Mouse (Mus musculus): Measurements from ENCODE around the gene Grm2. TPM values are rescaled to one million over a fixed set of nuclear protein-coding genes. Genes with fewer than 3 reads are reported as not detected.
A peak's percentile ranks its signal among the peaks of the same experiment; 100 is the strongest.

Grm2 gene
- total RNA-seq (2014; rRNA removed), result 22.1 and 23.0 TPM in 2 replicates
- 24.2 and 24.7 TPM in 2 replicates for polyA plus RNA-seq (2015; fragmentation: Nextera tagmentation; extraction: Ambion mirVana)

DNA sequence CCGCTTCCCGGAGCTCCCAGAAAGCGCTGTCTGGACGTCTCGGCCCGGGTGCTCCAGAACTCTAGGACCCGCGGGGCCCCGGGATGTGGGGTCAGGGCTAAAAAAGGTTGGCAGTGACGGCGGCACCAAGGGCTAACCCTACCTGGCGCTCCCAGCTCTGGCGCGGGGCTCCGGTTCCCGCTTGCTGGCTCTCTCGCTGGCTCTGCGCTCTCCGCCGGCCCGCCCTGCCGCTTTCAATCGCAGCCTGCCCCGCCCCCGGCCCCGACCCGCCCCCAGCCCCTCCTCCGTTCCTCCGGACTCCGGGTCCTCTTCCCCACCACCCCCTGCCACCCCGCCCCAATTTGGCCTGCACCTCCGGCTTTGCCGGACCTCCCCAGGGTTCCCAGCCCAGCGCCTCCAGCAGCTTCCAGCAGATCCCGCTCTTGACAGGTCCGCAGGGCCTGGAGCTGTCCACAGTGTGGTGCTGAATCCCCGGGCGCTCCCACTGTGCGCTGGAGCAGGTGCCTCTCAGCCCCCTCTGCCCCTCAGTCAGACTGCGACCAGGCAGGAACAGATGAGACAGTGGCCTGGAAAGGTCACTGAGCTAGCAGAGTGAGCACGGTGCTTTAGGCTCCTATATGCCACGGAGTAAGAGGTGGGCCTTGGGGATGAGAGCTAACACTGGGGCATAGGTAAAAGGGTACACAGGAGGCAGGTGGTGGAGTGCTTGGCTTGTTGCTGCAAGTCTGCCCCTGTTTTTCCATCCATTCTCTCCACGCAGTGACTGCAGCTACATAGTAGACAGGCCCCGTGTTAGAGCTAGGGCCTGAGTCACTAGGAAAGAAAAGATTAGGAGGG is at the start of gene Grm2:
TSS of gene Grm2 (minus strand) at position 199 of the 837 bp plus-strand sequence.
- peak within 1 kb of the TSS; percentile 32; the same call in 1 of the 2 replicates for H3K27ac ChIP-seq (ENCODE audit: low read depth, low read length)
- DNase-seq (ENCODE audit: low spot score) (peak; percentile 53), ATAC-seq (ENCODE audit: low FRiP score) (peak; percentile 53)
- H3K27me3 ChIP-seq (ENCODE audit: insufficient read depth, low read length), result no peaks in the 10 kb centered on the region
- peak within 1 kb of the TSS; percentile 54 for H3K4me3 ChIP-seq (ENCODE audit: low read depth, low read length)
- H3K9ac ChIP-seq (replicated peaks; ENCODE audit: low read length, poor library complexity, severe bottlenecking), result peak within 1 kb of the TSS; percentile 71
- TF ChIP-seq CTCF (IDR thresholded peaks at IDR 0.05), result peak; percentile 11; the same call in 1 of the 2 replicates
- peak within 1 kb of the TSS; percentile 85 for H3K4me2 ChIP-seq (ENCODE audit: low read depth, low read length, poor library complexity, severe bottlenecking)
- H3K36me3 ChIP-seq (ENCODE audit: insufficient read depth, low read length), result peaks cover 25% of the 10 kb centered on the region
- H3K4me1 ChIP-seq (ENCODE audit: insufficient read depth, low read length), result peaks cover 11% of the 10 kb centered on the region
- H3K9me3 ChIP-seq (ENCODE audit: low read length), result no peaks in the 10 kb centered on the region
- under 1% methylated on average over 34 of the region's 44 CpGs for WGBS

DNA sequence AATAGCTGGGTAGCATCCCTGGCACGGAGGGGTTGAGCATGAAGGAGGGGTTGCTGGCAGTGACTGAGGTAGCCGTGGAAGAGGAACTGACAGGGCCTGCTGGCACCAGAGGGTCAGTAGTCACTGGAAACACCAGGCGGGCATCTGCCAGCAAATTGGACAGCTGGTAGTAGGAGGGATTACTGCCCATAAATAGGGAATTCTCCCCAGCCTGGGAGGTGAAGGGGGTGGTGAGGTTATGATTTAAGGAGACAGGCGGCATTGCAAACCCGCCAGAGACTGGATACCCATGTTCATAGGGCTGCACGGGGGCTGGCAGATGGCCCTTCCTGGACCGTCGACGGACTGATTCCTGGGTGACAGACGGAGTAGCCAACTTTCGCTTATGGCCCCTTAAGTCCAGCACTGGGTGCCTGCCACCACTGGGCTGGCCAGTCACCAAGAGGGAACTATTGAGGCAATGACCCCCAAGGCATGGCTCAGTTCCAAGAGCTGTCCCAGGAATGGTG is 37.1 kb upstream of the Grm2 start:
- Histone ChIP-seq H3K4me1 (ENCODE audit: insufficient read depth, low read length) (no peaks in the 10 kb centered on the region), H3K4me3 (ENCODE audit: low read depth, low read length) (no peak overlapping the region), H3K36me3 (ENCODE audit: insufficient read depth, low read length) (peaks cover 38% of the 10 kb centered on the region), H3K27ac (ENCODE audit: low read depth, low read length) (no peak overlapping the region), H3K27me3 (ENCODE audit: insufficient read depth, low read length) (no peaks in the 10 kb centered on the region), H3K9ac (replicated peaks; ENCODE audit: low read length, poor library complexity, severe bottlenecking) (no peak overlapping the region), H3K9me3 (ENCODE audit: low read length) (no peaks in the 10 kb centered on the region), H3K4me2 (ENCODE audit: low read depth, low read length, poor library complexity, severe bottlenecking) (no peak overlapping the region)
- TF ChIP-seq CTCF (IDR thresholded peaks at IDR 0.05), result no peak
- DNase-seq (ENCODE audit: low spot score) (peak; percentile 85), ATAC-seq (ENCODE audit: low FRiP score) (peak; percentile 47; the same call in 1 of the 2 replicates)
- 81% methylated on average over 11 of the region's 11 CpGs for WGBS

GRCm38 (mm10) chr9:106688834-106689233 is 33.0 kb upstream of the Grm2 start:
- no peak for TF ChIP-seq CTCF (IDR thresholded peaks at IDR 0.05)
- no peak overlapping the region for H3K4me3 ChIP-seq (ENCODE audit: low read depth, low read length)
- DNase-seq (ENCODE audit: low spot score) (no peak), ATAC-seq (ENCODE audit: low FRiP score) (no peak)
- 0 out of 2 replicates have a peak overlapping the region, but pooled peaks have one; percentile 4 for H3K9ac ChIP-seq (replicated peaks; ENCODE audit: low read length, poor library complexity, severe bottlenecking)
- H3K4me1 ChIP-seq (ENCODE audit: insufficient read depth, low read length), result peaks cover 6% of the 10 kb centered on the region; the same call in 1 of the 2 replicates
- H3K4me2 ChIP-seq (ENCODE audit: low read depth, low read length, poor library complexity, severe bottlenecking), result no peak overlapping the region
- no peak overlapping the region for H3K27ac ChIP-seq (ENCODE audit: low read depth, low read length)
- H3K9me3 ChIP-seq (ENCODE audit: low read length), result no peaks in the 10 kb centered on the region
- H3K36me3 ChIP-seq (ENCODE audit: insufficient read depth, low read length), result peaks cover 18% of the 10 kb centered on the region
- no peaks in the 10 kb centered on the region for H3K27me3 ChIP-seq (ENCODE audit: insufficient read depth, low read length)
- WGBS, result 88% methylated on average over 8 of the region's 8 CpGs

DNA sequence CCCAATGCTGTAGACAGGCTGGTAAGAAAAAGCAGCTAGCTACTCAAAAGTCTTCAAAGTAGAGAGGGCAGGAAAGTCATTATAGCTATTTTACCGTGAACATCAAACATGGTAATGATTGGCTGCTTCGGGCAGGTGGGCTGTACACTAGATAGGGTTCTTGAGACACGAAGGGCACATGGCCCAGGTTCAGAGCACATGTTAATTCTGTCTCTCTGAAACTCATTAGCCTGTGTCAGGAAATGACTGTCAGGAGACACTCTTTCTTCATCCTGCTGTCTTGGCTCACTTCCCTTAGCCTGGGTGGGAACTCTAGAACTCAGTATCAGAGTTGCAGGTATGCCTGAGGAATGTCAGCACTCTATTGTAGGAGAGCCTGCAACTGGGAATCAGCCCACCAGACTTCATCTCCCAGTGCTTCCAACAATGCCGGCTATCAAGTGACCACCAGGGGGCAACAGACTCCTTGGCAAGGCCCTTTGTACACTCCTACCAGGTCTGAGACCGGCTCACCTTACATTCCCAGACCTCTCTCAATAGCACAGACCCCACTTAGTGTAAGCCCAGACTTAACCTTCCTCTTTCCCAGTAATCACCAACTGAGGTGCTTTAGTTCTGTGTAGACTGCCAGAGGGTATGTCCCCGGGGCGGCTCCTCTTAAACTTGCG is 31.2 kb upstream of the Grm2 start:
- H3K4me2 ChIP-seq (ENCODE audit: low read depth, low read length, poor library complexity, severe bottlenecking), result no peak overlapping the region
- peaks cover 6% of the 10 kb centered on the region; the same call in 1 of the 2 replicates for H3K4me1 ChIP-seq (ENCODE audit: insufficient read depth, low read length)
- DNase-seq (ENCODE audit: low spot score) (peak; percentile 81), ATAC-seq (ENCODE audit: low FRiP score) (peak; percentile 14; the same call in 1 of the 2 replicates)
- no peak overlapping the region for H3K4me3 ChIP-seq (ENCODE audit: low read depth, low read length)
- H3K27ac ChIP-seq (ENCODE audit: low read depth, low read length), result no peak overlapping the region
- H3K36me3 ChIP-seq (ENCODE audit: insufficient read depth, low read length), result peaks cover 7% of the 10 kb centered on the region; the same call in 1 of the 2 replicates
- no peak overlapping the region for H3K9ac ChIP-seq (replicated peaks; ENCODE audit: low read length, poor library complexity, severe bottlenecking)
- no peaks in the 10 kb centered on the region for H3K27me3 ChIP-seq (ENCODE audit: insufficient read depth, low read length)
- H3K9me3 ChIP-seq (ENCODE audit: low read length), result no peaks in the 10 kb centered on the region
- TF ChIP-seq CTCF (IDR thresholded peaks at IDR 0.05), result peak; percentile 88
- 35% methylated on average over 8 of the region's 8 CpGs for whole genome bisulfite sequencing

GRCm38 (mm10) chr9:106685249-106686101 is 29.6 kb upstream of the Grm2 start, which contains the start of gene Tex264:
TSS of gene Tex264 (minus strand) at chr9:106685927.
- TF ChIP-seq CTCF (IDR thresholded peaks at IDR 0.05), result no peak
- ATAC-seq (ENCODE audit: low FRiP score) (peak; percentile 86), DNase-seq (ENCODE audit: low spot score) (peak; percentile 84)
- Histone ChIP-seq H3K4me1 (ENCODE audit: insufficient read depth, low read length) (peaks cover 6% of the 10 kb centered on the region; the same call in 1 of the 2 replicates), H3K9ac (replicated peaks; ENCODE audit: low read length, poor library complexity, severe bottlenecking) (peak within 1 kb of the TSS; percentile 77), H3K36me3 (ENCODE audit: insufficient read depth, low read length) (peaks cover 20% of the 10 kb centered on the region), H3K4me3 (ENCODE audit: low read depth, low read length) (peak within 1 kb of the TSS; percentile 87), H3K9me3 (ENCODE audit: low read length) (no peaks in the 10 kb centered on the region), H3K4me2 (ENCODE audit: low read depth, low read length, poor library complexity, severe bottlenecking) (peak within 1 kb of the TSS; percentile 79), H3K27ac (ENCODE audit: low read depth, low read length) (peak within 1 kb of the TSS; percentile 47), H3K27me3 (ENCODE audit: insufficient read depth, low read length) (no peaks in the 10 kb centered on the region)
- under 1% methylated on average over 66 of the region's 86 CpGs for WGBS
